Mouse (Mus musculus): ENCODE data around the gene Endou. TPM values are rescaled to one million over a fixed set of nuclear protein-coding genes. Genes with fewer than 3 reads are reported as not detected.
A peak's percentile ranks its signal among the peaks of the same experiment; 100 is the strongest.

Endou gene
- polyA plus RNA-seq, 2 experiments: 9.4 to 11.6 TPM

- Histone ChIP-seq H3K27ac (replicated peaks; ENCODE audit: low read depth, low read length) (no peak overlapping the region), H3K36me3 (ENCODE audit: control insufficient read depth, insufficient read depth, low read length) (peaks cover 14% of the 10 kb centered on the region), H3K4me2 (replicated peaks; ENCODE audit: low read depth, low read length, severe bottlenecking) (no peak overlapping the region), H3K9ac (ENCODE audit: low read depth, low read length, severe bottlenecking) (no peak overlapping the region), H3K4me1 (ENCODE audit: control insufficient read depth, insufficient read depth, low read length) (peaks cover 4% of the 10 kb centered on the region), H3K4me3 (replicated peaks; ENCODE audit: low read length) (no peak overlapping the region), H3K27me3 (ENCODE audit: control insufficient read depth, insufficient read depth, low read length) (no peaks in the 10 kb centered on the region), H3K9me3 (ENCODE audit: control insufficient read depth, low read length) (no peaks in the 10 kb centered on the region)
- WGBS: 94% methylated on average over 9 of the region's 9 CpGs
- no peak for DNase-seq (ENCODE audit: low spot score)
- no peak for TF ChIP-seq POLR2A (IDR thresholded peaks at IDR 0.05; ENCODE audit: borderline replicate concordance, extremely low read depth, insufficient read depth, insufficient read length)
- no peak for ATAC-seq (ENCODE audit: low FRiP score, low read depth)
These were observed 28.9 kb upstream of the Endou start for GRCm38 (mm10) chr15:97760006-97760405.

DNA sequence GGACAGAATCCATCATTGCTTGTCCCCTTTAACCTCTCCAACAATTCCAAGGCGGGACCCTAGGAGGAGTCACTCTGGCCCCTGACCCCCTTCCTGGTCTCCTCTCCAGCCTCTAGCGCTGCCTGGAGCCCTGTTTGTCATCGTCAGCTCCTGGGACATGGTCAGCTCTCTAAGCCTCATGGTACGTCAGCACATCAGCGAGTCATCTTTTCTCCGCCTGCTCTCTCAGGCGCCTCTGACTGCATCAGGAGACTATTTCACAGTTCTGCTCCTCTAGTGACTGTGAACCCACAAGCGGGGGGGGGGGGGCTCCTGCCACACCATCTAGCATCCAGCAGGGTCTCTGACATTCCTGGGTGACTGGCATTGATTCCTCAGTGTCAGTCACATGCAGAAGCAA is 24.2 kb upstream of the Endou start:
- no peaks in the 10 kb centered on the region for H3K27me3 ChIP-seq (ENCODE audit: control insufficient read depth, insufficient read depth, low read length)
- WGBS: 59% methylated on average over 8 of the region's 8 CpGs
- ATAC-seq (ENCODE audit: low FRiP score, low read depth) (no peak), DNase-seq (ENCODE audit: low spot score) (no peak)
- no peak overlapping the region for H3K4me2 ChIP-seq (replicated peaks; ENCODE audit: low read depth, low read length, severe bottlenecking)
- no peak overlapping the region for H3K9ac ChIP-seq (ENCODE audit: low read depth, low read length, severe bottlenecking)
- H3K4me3 ChIP-seq (replicated peaks; ENCODE audit: low read length): no peak overlapping the region
- peaks cover 13% of the 10 kb centered on the region for H3K4me1 ChIP-seq (ENCODE audit: control insufficient read depth, insufficient read depth, low read length)
- H3K27ac ChIP-seq (replicated peaks; ENCODE audit: low read depth, low read length): no peak overlapping the region
- peaks cover 14% of the 10 kb centered on the region for H3K36me3 ChIP-seq (ENCODE audit: control insufficient read depth, insufficient read depth, low read length)
- no peak for TF ChIP-seq POLR2A (IDR thresholded peaks at IDR 0.05; ENCODE audit: borderline replicate concordance, extremely low read depth, insufficient read depth, insufficient read length)
- H3K9me3 ChIP-seq (ENCODE audit: control insufficient read depth, low read length): no peaks in the 10 kb centered on the region

GRCm38 (mm10) chr15:97754476-97754875 is 23.3 kb upstream of the Endou start:
- Histone ChIP-seq H3K4me2 (replicated peaks; ENCODE audit: low read depth, low read length, severe bottlenecking) (no peak overlapping the region), H3K36me3 (ENCODE audit: control insufficient read depth, insufficient read depth, low read length) (peaks cover 10% of the 10 kb centered on the region), H3K4me3 (replicated peaks; ENCODE audit: low read length) (no peak overlapping the region), H3K9me3 (ENCODE audit: control insufficient read depth, low read length) (no peaks in the 10 kb centered on the region), H3K27me3 (ENCODE audit: control insufficient read depth, insufficient read depth, low read length) (no peaks in the 10 kb centered on the region), H3K9ac (ENCODE audit: low read depth, low read length, severe bottlenecking) (0 out of 2 replicates have a peak overlapping the region, but pooled peaks have one; percentile 16), H3K4me1 (ENCODE audit: control insufficient read depth, insufficient read depth, low read length) (peaks cover 19% of the 10 kb centered on the region), H3K27ac (replicated peaks; ENCODE audit: low read depth, low read length) (no peak overlapping the region)
- WGBS: 56% methylated on average over 6 of the region's 6 CpGs
- no peak for DNase-seq (ENCODE audit: low spot score)
- no peak for TF ChIP-seq POLR2A (IDR thresholded peaks at IDR 0.05; ENCODE audit: borderline replicate concordance, extremely low read depth, insufficient read depth, insufficient read length)
- ATAC-seq (ENCODE audit: low FRiP score, low read depth): no peak

- Histone ChIP-seq H3K9me3 (ENCODE audit: control insufficient read depth, low read length) (no peaks in the 10 kb centered on the region), H3K4me3 (replicated peaks; ENCODE audit: low read length) (no peak overlapping the region), H3K9ac (ENCODE audit: low read depth, low read length, severe bottlenecking) (no peak overlapping the region), H3K4me2 (replicated peaks; ENCODE audit: low read depth, low read length, severe bottlenecking) (no peak overlapping the region), H3K36me3 (ENCODE audit: control insufficient read depth, insufficient read depth, low read length) (peaks cover 7% of the 10 kb centered on the region), H3K27me3 (ENCODE audit: control insufficient read depth, insufficient read depth, low read length) (no peaks in the 10 kb centered on the region), H3K27ac (replicated peaks; ENCODE audit: low read depth, low read length) (no peak overlapping the region), H3K4me1 (ENCODE audit: control insufficient read depth, insufficient read depth, low read length) (peaks cover 19% of the 10 kb centered on the region)
- ATAC-seq (ENCODE audit: low FRiP score, low read depth) (no peak), DNase-seq (ENCODE audit: low spot score) (no peak)
- WGBS: 89% methylated on average over 5 of the region's 5 CpGs
- TF ChIP-seq POLR2A (IDR thresholded peaks at IDR 0.05; ENCODE audit: borderline replicate concordance, extremely low read depth, insufficient read depth, insufficient read length): no peak
These were observed 21.4 kb upstream of the Endou start for GRCm38 (mm10) chr15:97752491-97752890.

- Histone ChIP-seq H3K4me1 (ENCODE audit: control insufficient read depth, insufficient read depth, low read length) (peaks cover 19% of the 10 kb centered on the region), H3K9ac (ENCODE audit: low read depth, low read length, severe bottlenecking) (no peak overlapping the region), H3K36me3 (ENCODE audit: control insufficient read depth, insufficient read depth, low read length) (peaks cover 6% of the 10 kb centered on the region; the same call in 1 of the 2 replicates), H3K27ac (replicated peaks; ENCODE audit: low read depth, low read length) (no peak overlapping the region), H3K4me2 (replicated peaks; ENCODE audit: low read depth, low read length, severe bottlenecking) (no peak overlapping the region), H3K4me3 (replicated peaks; ENCODE audit: low read length) (no peak overlapping the region), H3K9me3 (ENCODE audit: control insufficient read depth, low read length) (no peaks in the 10 kb centered on the region), H3K27me3 (ENCODE audit: control insufficient read depth, insufficient read depth, low read length) (no peaks in the 10 kb centered on the region)
- ATAC-seq (ENCODE audit: low FRiP score, low read depth) (no peak), DNase-seq (ENCODE audit: low spot score) (no peak)
- TF ChIP-seq POLR2A (IDR thresholded peaks at IDR 0.05; ENCODE audit: borderline replicate concordance, extremely low read depth, insufficient read depth, insufficient read length): no peak
- 86% methylated on average over 2 of the region's 2 CpGs for WGBS
These were observed 20.5 kb upstream of the Endou start for GRCm38 (mm10) chr15:97751676-97752075.

DNA sequence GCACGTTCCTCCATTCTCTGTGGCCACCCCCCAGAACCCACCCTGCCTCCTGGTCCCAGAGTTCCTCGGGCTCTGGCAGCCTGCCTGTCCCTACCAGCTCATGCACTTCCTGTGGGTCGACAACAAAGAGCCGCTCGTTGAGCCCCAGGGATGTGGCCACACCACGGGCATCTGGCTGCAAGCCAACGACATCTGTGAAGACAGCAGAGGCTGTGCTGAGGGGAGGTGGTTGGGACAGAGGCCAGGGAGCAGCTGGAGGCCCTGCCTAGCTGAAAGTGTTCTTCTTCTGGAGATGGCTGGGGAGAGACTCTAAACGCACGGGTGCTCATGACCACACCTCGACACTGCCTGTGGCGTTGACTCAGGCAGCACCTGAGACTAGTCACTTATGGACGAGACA is 19.6 kb upstream of the Endou start:
- no peak overlapping the region; the same call in 1 of the 2 replicates for H3K4me2 ChIP-seq (replicated peaks; ENCODE audit: low read depth, low read length, severe bottlenecking)

More for the DNA sequence above, 19.6 kb upstream of the Endou start:
- H3K4me3 ChIP-seq (replicated peaks; ENCODE audit: low read length): no peak overlapping the region
- peak; percentile 85 for DNase-seq (ENCODE audit: low spot score)
- no peak for TF ChIP-seq POLR2A (IDR thresholded peaks at IDR 0.05; ENCODE audit: borderline replicate concordance, extremely low read depth, insufficient read depth, insufficient read length)
- no peaks in the 10 kb centered on the region for H3K27me3 ChIP-seq (ENCODE audit: control insufficient read depth, insufficient read depth, low read length)
- 10% methylated on average over 12 of the region's 12 CpGs for WGBS
- peak overlapping the region; percentile 8; the same call in 1 of the 2 replicates for H3K9ac ChIP-seq (ENCODE audit: low read depth, low read length, severe bottlenecking)
- H3K4me1 ChIP-seq (ENCODE audit: control insufficient read depth, insufficient read depth, low read length): peaks cover 19% of the 10 kb centered on the region
- ATAC-seq (ENCODE audit: low FRiP score, low read depth): peak; percentile 80
- peaks cover 7% of the 10 kb centered on the region; the same call in 1 of the 2 replicates for H3K36me3 ChIP-seq (ENCODE audit: control insufficient read depth, insufficient read depth, low read length)
- H3K9me3 ChIP-seq (ENCODE audit: control insufficient read depth, low read length): no peaks in the 10 kb centered on the region
- H3K27ac ChIP-seq (replicated peaks; ENCODE audit: low read depth, low read length): peak overlapping the region; percentile 30; the same call in 1 of the 2 replicates

Measured in limb, embryonic 14.5 days (tissue).